Mouse (Mus musculus) MEL (cell line): ENCODE measurements at regions not wholly inside any gene's neighbourhood (a gene's known extent, or its start where the extent isn't known, plus 50 kb on each side); places are given as distances from the start of the nearest gene placed in this dataset.

ENCODE experiments used
- DNase-seq: peaks from one replicate; pipeline ENCODE4 v3.0.0; 2011; ENCODE audit warnings: low read depth, low spot score
- H3K27ac ChIP-seq: 2 replicates; pipeline ENCODE4 v1.5.1; 2012; ENCODE audit warnings: low read depth, mild to moderate bottlenecking, control low read depth, low read length, moderate library complexity; ENCODE audit not compliant: control insufficient read depth
- H3K27me3 ChIP-seq, 2 experiments: fragments of 150-350 bp in 1 of 2; sonication (generic) in 1 of 2; 2 replicates each; pipeline ENCODE4 v1.6.1; 2012; ENCODE audit warnings: low read length in 2 of 2, mild to moderate bottlenecking in 2 of 2, improper control_type of control experiment in 1 of 2, moderate library complexity in 1 of 2; ENCODE audit not compliant: insufficient read depth in 2 of 2, control insufficient read depth in 1 of 2
- H3K36me3 ChIP-seq, 2 experiments: 2 replicates each; pipeline ENCODE4 v1.6.1; 2012 to 2014; ENCODE audit warnings: low read length in 2 of 2, improper control_type of control experiment in 1 of 2, inconsistent platforms in 1 of 2, mild to moderate bottlenecking in 1 of 2; ENCODE audit not compliant: insufficient read depth in 2 of 2, control insufficient read depth in 1 of 2
- H3K4me1 ChIP-seq, 2 experiments: fragments of 150-350 bp in 1 of 2; sonication (generic) in 1 of 2; 2 replicates each; pipeline ENCODE4 v1.6.1; 2012; ENCODE audit warnings: low read length in 2 of 2, improper control_type of control experiment in 1 of 2, mild to moderate bottlenecking in 1 of 2; ENCODE audit not compliant: insufficient read depth in 2 of 2, control insufficient read depth in 1 of 2
- H3K4me3 ChIP-seq, 2 experiments: fragments of 150-350 bp in 1 of 2; sonication (generic) in 1 of 2; 2 replicates each; pipeline ENCODE4 v1.5.1; 2012; ENCODE audit warnings: low read depth in 2 of 2, low read length in 2 of 2, mild to moderate bottlenecking in 2 of 2, moderate library complexity in 2 of 2, control low read depth in 1 of 2, improper control_type of control experiment in 1 of 2; ENCODE audit not compliant: control insufficient read depth in 1 of 2, insufficient read depth in 1 of 2
- H3K79me2 ChIP-seq: 2 replicates; pipeline ENCODE4 v1.6.1; 2012; ENCODE audit warnings: mild to moderate bottlenecking, low read length, moderate library complexity; ENCODE audit not compliant: control insufficient read depth, poor library complexity, insufficient read depth
- H3K9ac ChIP-seq: 2 replicates; pipeline ENCODE4 v1.6.1; 2012; ENCODE audit warnings: low read depth, mild to moderate bottlenecking, control low read depth, low read length, moderate library complexity; ENCODE audit not compliant: control insufficient read depth, poor library complexity, severe bottlenecking
- H3K9me3 ChIP-seq: fragments of 150-350 bp; sonication (generic); replicated peaks from 2 replicates; pipeline ENCODE4 v1.6.1; 2012; ENCODE audit warnings: mild to moderate bottlenecking, low read length, improper control_type of control experiment, moderate library complexity; ENCODE audit not compliant: insufficient read depth
- BHLHE40 ChIP-seq: IDR thresholded peaks from 2 replicates; pipeline ENCODE4 v1.6.1; 2012; ENCODE audit warnings: low read depth, mild to moderate bottlenecking, inconsistent platforms, low read length, improper control_type of control experiment, borderline replicate concordance
- CHD1 ChIP-seq: IDR thresholded peaks from 2 replicates; pipeline ENCODE4 v1.6.1; 2012; ENCODE audit warnings: low read depth, mild to moderate bottlenecking, inconsistent platforms, low read length, improper control_type of control experiment
- CHD2 ChIP-seq: IDR thresholded peaks from 2 replicates; pipeline ENCODE4 v1.6.1; 2011; ENCODE audit warnings: low read length, improper control_type of control experiment
- ELF1 ChIP-seq: IDR thresholded peaks from 2 replicates; pipeline ENCODE4 v1.6.1; 2014; ENCODE audit warnings: low read depth, mild to moderate bottlenecking, inconsistent platforms, low read length, improper control_type of control experiment, moderate library complexity
- ETS1 ChIP-seq: IDR thresholded peaks from 2 replicates; pipeline ENCODE4 v1.6.1; 2012; ENCODE audit warnings: low read depth, mild to moderate bottlenecking, inconsistent platforms, low read length, improper control_type of control experiment, moderate library complexity
- GABPA ChIP-seq: IDR thresholded peaks from 2 replicates; pipeline ENCODE4 v1.6.1; 2012; ENCODE audit warnings: low read depth, mild to moderate bottlenecking, inconsistent platforms, low read length, improper control_type of control experiment, moderate library complexity
- MAFK ChIP-seq: IDR thresholded peaks from 2 replicates; pipeline ENCODE4 v1.6.1; 2011; ENCODE audit warnings: low read depth, mild to moderate bottlenecking, low read length, improper control_type of control experiment, borderline replicate concordance
- MAX ChIP-seq: IDR thresholded peaks from 2 replicates; pipeline ENCODE4 v1.6.1; 2011; ENCODE audit warnings: low read length, improper control_type of control experiment
- MAZ ChIP-seq: IDR thresholded peaks from 2 replicates; pipeline ENCODE4 v1.6.1; 2012; ENCODE audit warnings: low read depth, mild to moderate bottlenecking, inconsistent platforms, low read length, improper control_type of control experiment
- MYB ChIP-seq: IDR thresholded peaks from 2 replicates; pipeline ENCODE4 v1.6.1; 2011; ENCODE audit warnings: mild to moderate bottlenecking, low read depth, low read length, improper control_type of control experiment
- MYC ChIP-seq: IDR thresholded peaks from 2 replicates; pipeline ENCODE4 v1.6.1; 2011; ENCODE audit warnings: low read depth, mild to moderate bottlenecking, low read length, improper control_type of control experiment, moderate library complexity
- POLR2A ChIP-seq, 2 experiments: IDR thresholded peaks; 2 replicates each; pipeline ENCODE4 v1.6.1; 2011 to 2012; ENCODE audit warnings: low read length in 2 of 2, mild to moderate bottlenecking in 2 of 2, control low read depth in 1 of 2, improper control_type of control experiment in 1 of 2, low read depth in 1 of 2, moderate library complexity in 1 of 2; ENCODE audit not compliant: control insufficient read depth in 1 of 2, insufficient read depth in 1 of 2, poor library complexity in 1 of 2
- POLR2AphosphoS5 ChIP-seq: IDR thresholded peaks from 2 replicates; pipeline ENCODE4 v1.6.1; 2012; ENCODE audit warnings: low read depth, borderline replicate concordance, mild to moderate bottlenecking, inconsistent platforms, low read length, moderate library complexity, mixed read lengths
- RCOR1 ChIP-seq: IDR thresholded peaks from 2 replicates; pipeline ENCODE4 v1.6.1; 2012; ENCODE audit warnings: low read depth, mild to moderate bottlenecking, inconsistent platforms, low read length, improper control_type of control experiment
- SMC3 ChIP-seq: IDR thresholded peaks from 2 replicates; pipeline ENCODE4 v1.6.1; 2011; ENCODE audit warnings: low read depth, low read length, improper control_type of control experiment
- TCF12 ChIP-seq: IDR thresholded peaks from 2 replicates; pipeline ENCODE4 v1.6.1; 2014; ENCODE audit warnings: low read depth, mild to moderate bottlenecking, inconsistent platforms, low read length, improper control_type of control experiment, moderate library complexity
- UBTF ChIP-seq: IDR thresholded peaks from 2 replicates; pipeline ENCODE4 v1.6.1; 2012; ENCODE audit warnings: low read depth, mild to moderate bottlenecking, inconsistent platforms, low read length, improper control_type of control experiment, moderate library complexity, borderline replicate concordance; ENCODE audit not compliant: insufficient read depth
- USF1 ChIP-seq: IDR thresholded peaks from 2 replicates; pipeline ENCODE4 v1.6.1; 2014; ENCODE audit warnings: low read depth, mild to moderate bottlenecking, inconsistent platforms, low read length, improper control_type of control experiment, moderate library complexity
- ZC3H11A ChIP-seq: IDR thresholded peaks from 2 replicates; pipeline ENCODE4 v1.6.1; 2012; ENCODE audit warnings: low read depth, mild to moderate bottlenecking, inconsistent platforms, low read length, improper control_type of control experiment
- ZNF384 ChIP-seq: IDR thresholded peaks from 2 replicates; pipeline ENCODE4 v1.6.1; 2012; ENCODE audit warnings: low read depth, mild to moderate bottlenecking, inconsistent platforms, low read length, improper control_type of control experiment

- H3K36me3 ChIP-seq: no peaks in the 10 kb centered on the region
- no peaks in the 10 kb centered on the region for H3K9me3 ChIP-seq
- no peak overlapping the region for H3K4me3 ChIP-seq
- DNase-seq: no peak
- H3K4me1 ChIP-seq: no peaks in the 10 kb centered on the region
- TF ChIP-seq CHD2 (no peak), ZNF384 (no peak), GABPA (no peak), BHLHE40 (no peak), ZC3H11A (no peak), MAZ (no peak), CHD1 (no peak), MYB (no peak), ETS1 (no peak), TCF12 (no peak), ELF1 (no peak), POLR2A (IDR thresholded peaks at IDR 0.05; ENCODE audit: control insufficient read depth in 1 of 2, insufficient read depth in 1 of 2, low read depth in 1 of 2, low read length in 2 of 2, poor library complexity in 1 of 2) (no peak), USF1 (no peak), RCOR1 (no peak), MAX (no peak), UBTF (no peak), MYC (no peak)
- no peak overlapping the region for H3K9ac ChIP-seq
- H3K79me2 ChIP-seq: no peaks in the 10 kb centered on the region
- no peak overlapping the region for H3K27ac ChIP-seq
- peaks cover 0 to 5% of the 10 kb centered on the region in 2 experiments; a peak in 3 of 4 replicates for H3K27me3 ChIP-seq
These were observed 453.1 kb upstream of the Gulo start for GRCm38 (mm10) chr14:66462081-66462480.

GRCm38 (mm10) chr14:66460795-66461194, 451.8 kb upstream of the Gulo start:
- Histone ChIP-seq H3K79me2 (no peaks in the 10 kb centered on the region), H3K36me3 (no peaks in the 10 kb centered on the region), H3K4me3 (no peak overlapping the region), H3K9ac (no peak overlapping the region), H3K9me3 (no peaks in the 10 kb centered on the region), H3K27me3 (peaks cover 0 to 5% of the 10 kb centered on the region in 2 experiments; a peak in 3 of 4 replicates), H3K27ac (no peak overlapping the region), H3K4me1 (no peaks in the 10 kb centered on the region)
- DNase-seq: no peak
- TF ChIP-seq MAZ (no peak), POLR2AphosphoS5 (no peak), MAFK (no peak), ELF1 (no peak), SMC3 (no peak)
